Mouse (Mus musculus) kidney, embryonic 14.5 days (tissue): Measurements from ENCODE around the gene Prkag2. TPM values are rescaled to one million over a fixed set of nuclear protein-coding genes. Genes with fewer than 3 reads are reported as not detected.
"Not testable (repeated sequence)": the region's sequence is repeated elsewhere in the genome, so short reads cannot be mapped to it uniquely, and the experiment has no call there.

Experiments used
- ATAC-seq: fragments of 200-750 bp; cut with Nextera tagmentation; 2 replicates; pipeline ENCODE4 v1.8.0; 2017; ENCODE audit warnings: moderate number of reproducible peaks, mild to moderate bottlenecking, moderate TSS enrichment, moderate library complexity; ENCODE audit not compliant: low FRiP score, low TSS enrichment
- H3K27ac ChIP-seq: fragments of 300-500 bp; sonication (generic); 2 replicates; pipeline ENCODE4 v1.5.1; 2014; ENCODE audit warnings: low read depth, mild to moderate bottlenecking, low read length, moderate library complexity, mixed read lengths
- H3K27me3 ChIP-seq: fragments of 300-500 bp; sonication (generic); 2 replicates; pipeline ENCODE4 v1.6.1; 2014; ENCODE audit warnings: mild to moderate bottlenecking, low read length; ENCODE audit not compliant: control insufficient read depth, insufficient read depth
- H3K36me3 ChIP-seq: fragments of 300-500 bp; sonication (generic); 2 replicates; pipeline ENCODE4 v1.6.1; 2014; ENCODE audit warnings: low read length, mixed read lengths; ENCODE audit not compliant: control insufficient read depth, insufficient read depth
- H3K4me1 ChIP-seq: fragments of 300-500 bp; sonication (generic); 2 replicates; pipeline ENCODE4 v1.6.1; 2014; ENCODE audit warnings: low read length, mixed read lengths; ENCODE audit not compliant: control insufficient read depth, insufficient read depth
- H3K4me2 ChIP-seq: fragments of 300-500 bp; sonication (generic); replicated peaks from 2 replicates; pipeline ENCODE4 v1.6.1; 2014; ENCODE audit warnings: low read depth, mild to moderate bottlenecking, low read length
- H3K4me3 ChIP-seq: fragments of 300-500 bp; sonication (generic); 2 replicates; pipeline ENCODE4 v1.5.1; 2014; ENCODE audit warnings: mild to moderate bottlenecking, low read length
- H3K9ac ChIP-seq: fragments of 300-500 bp; sonication (generic); 2 replicates; pipeline ENCODE4 v1.6.1; 2014; ENCODE audit warnings: low read depth, mild to moderate bottlenecking, low read length, moderate library complexity
- H3K9me3 ChIP-seq: fragments of 300-500 bp; sonication (generic); 2 replicates; pipeline ENCODE4 v1.6.1; 2016; ENCODE audit warnings: low read length; ENCODE audit not compliant: control insufficient read depth
- WGBS: fragments of 180-500 bp; shearing (Covaris S2); extraction: QIAGEN DNeasy Blood & Tissue Kit; methylation state at CpG from one replicate; pipeline ENCODE4 v1.1.7; 2014; 5-methylcytosine and 5-hydroxymethylcytosine counted together
- polyA plus RNA-seq: library from polyadenylated mRNA; unstranded; fragments of >200 nt; fragmentation: Nextera tagmentation; extraction: Ambion mirVana; gene quantifications from 2 replicates; pipeline ENCODE4 v1.2.1, GENCODE M21; 2014

Prkag2 gene
- polyA plus RNA-seq, 1 experiment from 2014 or later, result 44.6 TPM

GRCm38 (mm10) chr5:24826056-24826770, 274.2 kb downstream of the Prkag2 start:
- no peak overlapping the region for H3K4me2 ChIP-seq
- H3K9ac ChIP-seq, result no peak overlapping the region
- ATAC-seq, result peak; percentile 18; the same call in 1 of the 2 replicates
- no peaks in the 10 kb centered on the region for H3K27me3 ChIP-seq
- H3K9me3 ChIP-seq, result no peaks in the 10 kb centered on the region
- H3K4me1 ChIP-seq, result peaks cover 29% of the 10 kb centered on the region
- H3K36me3 ChIP-seq, result no peaks in the 10 kb centered on the region
- no peak overlapping the region for H3K4me3 ChIP-seq
- WGBS, result 80% methylated on average over 9 of the region's 9 CpGs
- no peak overlapping the region for H3K27ac ChIP-seq

GRCm38 (mm10) chr5:24825365-24826055, 274.9 kb downstream of the Prkag2 start:
- peaks cover 32% of the 10 kb centered on the region for H3K4me1 ChIP-seq
- ATAC-seq, result no peak
- H3K9ac ChIP-seq, result no peak overlapping the region
- WGBS, result 64% methylated on average over 4 of the region's 4 CpGs
- H3K4me2 ChIP-seq, result no peak overlapping the region
- H3K27ac ChIP-seq, result no peak overlapping the region
- no peaks in the 10 kb centered on the region for H3K36me3 ChIP-seq
- H3K27me3 ChIP-seq, result no peaks in the 10 kb centered on the region
- H3K4me3 ChIP-seq, result no peak overlapping the region
- H3K9me3 ChIP-seq, result no peaks in the 10 kb centered on the region

GRCm38 (mm10) chr5:24823864-24824405, 276.5 kb downstream of the Prkag2 start:
- ATAC-seq, result no peak
- Histone ChIP-seq H3K4me3 (no peak overlapping the region), H3K27ac (no peak overlapping the region), H3K9ac (no peak overlapping the region), H3K9me3 (no peaks in the 10 kb centered on the region), H3K4me1 (peaks cover 33% of the 10 kb centered on the region), H3K36me3 (no peaks in the 10 kb centered on the region), H3K4me2 (no peak overlapping the region), H3K27me3 (no peaks in the 10 kb centered on the region)
- WGBS, result 54% methylated on average over 6 of the region's 6 CpGs

- ATAC-seq, result no peak
- Histone ChIP-seq H3K4me2 (no peak overlapping the region), H3K9ac (no peak overlapping the region), H3K9me3 (no peaks in the 10 kb centered on the region), H3K4me1 (peaks cover 33% of the 10 kb centered on the region), H3K27me3 (no peaks in the 10 kb centered on the region), H3K27ac (no peak overlapping the region), H3K36me3 (no peaks in the 10 kb centered on the region), H3K4me3 (no peak overlapping the region)
- WGBS, result 56% methylated on average over 3 of the region's 3 CpGs
Measured at GRCm38 (mm10) chr5:24822781-24823180, 277.7 kb downstream of the Prkag2 start.

GRCm38 (mm10) chr5:24822231-24822630, 278.2 kb downstream of the Prkag2 start:
- H3K27me3 ChIP-seq, H3K27ac ChIP-seq, H3K4me2 ChIP-seq, H3K36me3 ChIP-seq, ATAC-seq, H3K9me3 ChIP-seq, H3K4me3 ChIP-seq, H3K9ac ChIP-seq: not testable (repeated sequence)
- 78% methylated on average over 3 of the region's 3 CpGs for WGBS
- H3K4me1 ChIP-seq, result peaks cover 29% of the 10 kb centered on the region

- Histone ChIP-seq H3K9me3 (no peaks in the 10 kb centered on the region), H3K4me1 (peaks cover 29% of the 10 kb centered on the region), H3K4me2 (no peak overlapping the region), H3K9ac (no peak overlapping the region), H3K4me3 (no peak overlapping the region), H3K36me3 (peaks cover 12% of the 10 kb centered on the region), H3K27me3 (no peaks in the 10 kb centered on the region), H3K27ac (no peak overlapping the region)
- WGBS, result 66% methylated on average over 3 of the region's 3 CpGs
- ATAC-seq, result no peak; the same call in 1 of the 2 replicates
Measured at GRCm38 (mm10) chr5:24821403-24821841, 279.0 kb downstream of the Prkag2 start.

- Histone ChIP-seq H3K36me3 (peaks cover 19% of the 10 kb centered on the region), H3K4me1 (peaks cover 28% of the 10 kb centered on the region), H3K27me3 (no peaks in the 10 kb centered on the region), H3K27ac (no peak overlapping the region), H3K4me2 (no peak overlapping the region), H3K9ac (no peak overlapping the region), H3K9me3 (no peaks in the 10 kb centered on the region), H3K4me3 (no peak overlapping the region)
- no peak; the same call in 1 of the 2 replicates for ATAC-seq
- 50% methylated on average over 5 of the region's 5 CpGs for WGBS
Measured at GRCm38 (mm10) chr5:24820627-24821026, 279.8 kb downstream of the Prkag2 start.

GRCm38 (mm10) chr5:24817191-24817590, 283.3 kb downstream of the Prkag2 start:
- peaks cover 10% of the 10 kb centered on the region for H3K4me1 ChIP-seq
- no peak overlapping the region for H3K4me2 ChIP-seq
- ATAC-seq, result no peak
- no peak overlapping the region for H3K9ac ChIP-seq
- no peak overlapping the region for H3K4me3 ChIP-seq
- H3K36me3 ChIP-seq, result peaks cover 36% of the 10 kb centered on the region
- no peaks in the 10 kb centered on the region for H3K9me3 ChIP-seq
- no peaks in the 10 kb centered on the region for H3K27me3 ChIP-seq
- 86% methylated on average over 4 of the region's 4 CpGs for WGBS
- H3K27ac ChIP-seq, result no peak overlapping the region

GRCm38 (mm10) chr5:24813946-24814345, 286.5 kb downstream of the Prkag2 start:
- 41% methylated on average over 3 of the region's 3 CpGs for WGBS

More at GRCm38 (mm10) chr5:24813946-24814345, 286.5 kb downstream of the Prkag2 start:
- Histone ChIP-seq H3K9me3 (no peaks in the 10 kb centered on the region), H3K9ac (no peak overlapping the region), H3K4me3 (no peak overlapping the region), H3K27me3 (no peaks in the 10 kb centered on the region), H3K27ac (no peak overlapping the region), H3K4me1 (no peaks in the 10 kb centered on the region), H3K36me3 (peaks cover 61% of the 10 kb centered on the region), H3K4me2 (no peak overlapping the region)
- no peak for ATAC-seq
